Mouse (Mus musculus) adrenal gland, adult 2 months (tissue): ENCODE results near the gene Rgs21. TPM values are rescaled to one million over a fixed set of nuclear protein-coding genes. Genes with fewer than 3 reads are reported as not detected.

Source experiments
- DNase-seq: peaks from one replicate; pipeline ENCODE4 v3.0.0; 2021
- long read RNA-seq: library from polyadenylated mRNA; stranded (forward); transcript quantifications from one replicate; pipeline ENCODE4 v2.0.0, GENCODE M21; 2021
- polyA plus RNA-seq: library from polyadenylated mRNA; depleted of rRNA; stranded (reverse); fragments of >200 nt; gene quantifications from 2 replicates; pipeline ENCODE4 v1.2.3, GENCODE M21; 2012; rRNA removed
- total RNA-seq, 2 experiments: library from RNA; stranded (reverse); gene quantifications; 2 replicates each; pipeline ENCODE4 v1.2.3; 2021

Gene Rgs21
- total RNA-seq (not detected), polyA plus RNA-seq (not detected in 2 replicates)
- long read RNA-seq, result 0 reads

DNA sequence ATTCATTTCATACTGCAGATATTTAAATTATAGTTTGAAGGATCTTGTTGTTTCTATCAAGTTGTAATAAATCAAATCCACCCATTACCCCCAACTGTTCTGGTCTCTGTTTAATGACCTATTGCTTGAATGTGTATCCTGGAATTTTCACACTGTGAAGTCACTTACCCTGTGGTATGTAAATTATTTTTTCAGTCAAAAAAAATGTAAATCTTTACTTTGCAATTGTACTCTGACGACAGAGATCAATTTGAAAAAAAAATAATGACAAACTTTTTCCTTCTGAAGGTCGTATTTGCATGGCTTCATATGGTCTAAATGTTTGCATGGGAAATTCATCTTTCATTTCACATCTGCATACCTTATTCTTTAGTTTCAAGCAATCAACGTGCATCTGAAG lies at the start of gene Rgs21:
Rgs21 (minus strand) TSS at position 101 of the 400 bp plus-strand sequence.
- no peak for DNase-seq

DNA sequence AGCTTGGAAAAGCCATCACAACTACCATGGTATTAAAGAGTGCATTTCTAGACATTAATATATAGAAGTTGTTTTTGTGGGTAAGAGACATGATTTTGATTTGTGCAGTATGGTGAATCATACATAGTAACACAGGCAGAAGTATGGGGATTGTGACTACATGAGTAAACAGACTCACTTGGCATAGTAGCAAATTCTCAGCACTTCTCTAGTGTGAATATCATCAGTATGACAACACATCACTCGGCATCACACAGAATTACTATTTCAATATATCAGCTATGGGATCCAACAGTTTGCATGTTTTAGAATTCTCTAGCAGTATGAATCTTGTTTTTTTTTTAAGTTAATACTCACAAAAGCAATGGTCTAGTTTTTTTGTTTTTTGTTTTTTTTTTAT lies 36.6 kb upstream of the Rgs21 start:
- no peak for DNase-seq

DNA sequence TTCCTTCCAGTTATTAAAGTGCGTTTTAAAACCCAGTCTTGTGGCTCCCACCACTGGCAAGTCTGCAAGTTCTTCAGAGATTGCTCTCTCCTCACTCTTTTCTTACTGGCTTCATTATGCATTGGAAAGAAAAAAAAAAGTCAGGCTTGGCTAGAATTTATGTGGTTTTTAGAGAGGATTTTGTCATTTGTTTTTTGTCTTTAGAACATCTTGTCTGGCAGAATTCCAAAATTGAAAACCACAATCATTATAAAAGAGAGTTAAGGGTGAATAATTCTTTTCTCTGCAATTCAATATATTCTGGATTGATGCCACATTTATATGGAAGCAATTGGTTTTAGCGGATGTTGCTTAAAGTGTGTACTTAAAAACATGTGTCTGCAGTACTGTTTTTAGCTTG lies 35.5 kb upstream of the Rgs21 start:
- DNase-seq, result no peak

DNA sequence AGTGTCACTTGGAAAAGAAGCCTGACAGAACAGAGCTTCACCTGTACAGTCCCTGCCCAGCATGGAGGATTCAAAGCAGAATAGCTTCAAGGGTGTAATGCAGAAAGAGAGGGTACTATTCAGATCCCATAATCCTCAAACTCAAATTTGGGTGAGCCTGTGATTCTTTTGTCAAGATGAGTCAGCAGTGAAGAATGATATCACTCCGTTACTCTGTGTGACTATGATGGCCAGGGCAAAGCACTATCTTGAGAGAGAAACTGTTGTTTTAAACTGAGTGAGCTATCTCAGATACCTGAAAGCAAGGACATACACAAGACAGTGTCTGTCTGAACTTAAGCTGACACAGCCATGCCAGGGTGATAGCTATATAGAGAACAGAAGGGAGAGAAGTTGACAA lies 11.9 kb upstream of the Rgs21 start:
- no peak for DNase-seq

DNA sequence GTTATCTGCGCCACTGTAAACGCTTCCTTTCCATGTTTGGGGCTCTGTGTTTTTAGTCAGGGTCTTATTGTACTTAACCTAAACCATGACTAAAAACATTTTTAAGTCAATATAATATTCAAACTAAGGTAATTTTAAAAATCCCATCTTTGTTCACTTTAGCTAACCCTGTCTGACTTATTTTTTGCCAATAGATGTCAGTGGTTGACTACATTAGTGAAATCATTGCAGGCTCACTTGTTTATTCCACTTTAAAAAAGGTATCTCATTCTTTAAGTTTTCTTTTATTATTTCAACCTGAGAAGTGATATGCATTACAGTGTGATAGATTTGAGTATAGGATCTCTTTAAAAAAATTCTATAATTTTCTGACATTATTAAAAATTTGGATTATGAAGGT lies 5.5 kb upstream of the Rgs21 start:
- no peak for DNase-seq

DNA sequence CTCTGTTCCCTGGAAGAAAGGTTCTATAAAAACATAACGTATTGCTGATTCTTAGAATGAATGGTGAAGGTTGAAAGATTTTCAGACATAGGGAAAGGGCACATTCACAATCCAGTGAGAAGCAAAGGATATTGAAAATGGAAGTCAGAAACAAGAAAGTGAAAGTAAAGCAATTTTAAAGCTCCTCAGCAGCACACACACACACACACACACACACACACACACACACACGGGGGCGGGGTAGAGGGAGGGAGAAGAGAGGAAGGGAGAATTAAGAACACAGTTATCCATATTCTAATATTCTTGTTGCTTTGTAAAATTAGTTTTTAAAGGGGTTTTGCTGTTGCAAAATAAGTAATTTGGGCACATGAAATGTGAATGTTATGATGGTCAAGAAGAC lies 2.4 kb upstream of the Rgs21 start:
- DNase-seq, result no peak

DNA sequence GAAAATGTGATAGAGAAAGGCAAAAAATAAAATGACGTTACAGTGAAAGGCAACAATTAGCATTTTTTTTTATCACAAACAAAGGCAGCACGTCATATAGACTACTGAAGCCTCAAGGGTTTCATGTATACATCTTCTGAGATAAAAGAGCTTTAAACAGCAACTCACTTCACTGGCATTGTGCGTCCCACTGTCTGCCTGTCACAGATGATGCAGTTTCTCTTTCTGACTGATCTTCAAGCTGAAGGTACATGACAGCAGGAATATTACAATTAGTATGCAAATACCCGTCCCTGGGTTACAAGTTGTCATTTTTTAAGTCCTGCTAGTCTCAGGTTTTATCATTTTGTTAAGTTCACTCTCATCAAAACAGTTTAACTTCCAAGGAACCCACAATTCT lies 22.3 kb downstream of the Rgs21 start:
- no peak for DNase-seq

DNA sequence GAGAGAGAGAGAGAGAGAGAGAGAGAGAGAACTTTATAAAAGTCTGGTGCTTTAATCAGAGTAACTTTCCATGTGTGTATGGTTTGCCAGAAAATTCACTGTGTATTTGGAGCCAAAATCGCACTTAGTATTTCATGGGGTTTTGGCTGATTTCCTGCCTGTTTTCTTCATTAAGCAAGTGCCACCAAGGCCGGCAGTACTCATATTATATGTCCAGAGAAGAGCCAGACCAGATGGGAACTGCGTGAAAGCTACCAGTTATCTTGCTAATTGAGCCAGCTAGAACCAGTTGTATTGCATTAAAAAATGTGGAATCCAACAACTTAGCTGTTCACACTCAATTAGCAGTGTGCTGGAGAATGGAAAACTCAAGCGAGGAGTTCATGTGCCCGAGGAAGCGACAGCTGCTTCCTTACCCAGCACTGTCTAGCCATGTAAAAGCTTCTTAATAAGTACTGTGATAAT lies 22.9 kb downstream of the Rgs21 start:
- no peak for DNase-seq

DNA sequence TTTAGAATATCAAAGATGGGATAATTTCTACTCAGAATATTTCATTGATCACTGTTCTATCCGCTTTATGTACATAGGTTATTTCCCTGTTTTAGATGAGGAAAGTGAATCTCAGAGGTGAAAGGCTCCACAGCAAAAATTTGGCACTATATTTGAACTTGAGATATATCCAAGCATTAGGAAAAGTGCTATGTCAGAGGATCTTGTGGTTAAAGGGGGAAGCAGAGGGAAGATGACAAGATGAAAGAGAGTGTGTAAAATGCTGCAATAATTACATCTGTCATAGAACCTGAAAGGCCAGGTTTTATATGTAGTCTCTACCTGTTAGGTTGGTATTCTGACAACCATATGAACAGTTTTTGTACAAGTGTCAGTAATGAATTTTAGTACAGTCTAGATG lies 35.7 kb downstream of the Rgs21 start:
- no peak for DNase-seq

DNA sequence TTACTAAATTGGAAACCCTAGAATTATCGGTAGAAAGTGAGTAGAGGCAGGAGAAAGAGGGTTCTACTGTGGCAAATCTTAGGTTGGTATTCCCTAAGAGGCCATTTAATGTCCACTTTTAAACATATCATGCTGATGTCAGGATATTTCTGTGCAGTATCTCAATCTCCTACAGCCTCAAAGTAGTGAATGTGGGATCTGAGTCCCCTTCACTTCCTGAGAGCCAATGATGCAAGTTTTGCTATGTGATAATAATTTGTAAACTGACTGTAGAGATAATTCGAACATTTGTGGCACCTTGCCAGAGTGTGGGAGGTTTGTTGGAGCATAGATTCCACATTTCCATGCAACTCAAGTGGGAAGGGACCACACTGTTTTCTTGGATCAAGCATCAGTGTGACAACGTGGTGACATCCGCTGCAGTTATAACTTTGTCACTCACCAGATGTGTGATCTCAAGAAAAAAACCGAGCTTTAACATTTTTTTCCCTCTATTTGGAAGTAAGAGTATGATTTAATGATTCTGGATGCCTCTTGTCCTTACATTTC lies 49.5 kb downstream of the Rgs21 start:
- DNase-seq, result no peak

DNA sequence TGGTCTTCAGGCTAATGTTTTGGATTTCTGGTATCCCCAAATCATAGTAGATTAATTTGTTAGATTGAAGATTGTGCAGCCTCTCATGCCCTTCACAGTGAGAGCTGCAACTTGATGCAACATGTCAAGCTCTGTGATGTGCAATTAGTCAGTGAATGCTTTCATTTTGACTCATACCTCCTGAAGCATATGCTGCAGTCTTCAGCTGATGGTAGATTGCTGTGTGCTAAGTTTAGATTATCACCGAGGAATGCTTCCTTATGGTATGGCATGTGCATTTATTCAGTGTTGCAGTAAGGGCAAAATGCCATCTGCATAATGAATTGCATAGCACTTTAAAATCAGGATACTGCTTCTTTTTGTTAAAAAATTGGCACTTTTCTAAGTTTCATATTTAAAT lies 65.2 kb downstream of the Rgs21 start:
- DNase-seq, result no peak

DNA sequence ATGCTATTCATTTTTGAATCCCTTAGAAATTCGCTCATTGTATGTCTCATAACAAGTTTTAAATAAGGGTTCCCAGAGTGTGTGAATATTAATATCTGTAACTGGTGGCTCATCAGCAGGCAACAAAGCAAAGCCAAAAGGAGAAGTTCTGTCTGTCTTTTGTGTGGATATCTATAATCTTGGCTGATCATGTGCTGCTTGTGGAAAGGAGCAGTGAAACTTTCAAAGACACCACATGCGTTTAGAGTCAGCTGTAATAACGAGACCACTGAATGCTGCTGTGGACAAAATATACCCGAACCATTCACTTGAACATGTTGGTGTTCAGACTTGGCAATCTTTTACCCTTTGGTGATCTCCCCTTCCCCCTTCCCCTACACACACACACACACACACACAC lies 67.0 kb downstream of the Rgs21 start:
- DNase-seq, result no peak

DNA sequence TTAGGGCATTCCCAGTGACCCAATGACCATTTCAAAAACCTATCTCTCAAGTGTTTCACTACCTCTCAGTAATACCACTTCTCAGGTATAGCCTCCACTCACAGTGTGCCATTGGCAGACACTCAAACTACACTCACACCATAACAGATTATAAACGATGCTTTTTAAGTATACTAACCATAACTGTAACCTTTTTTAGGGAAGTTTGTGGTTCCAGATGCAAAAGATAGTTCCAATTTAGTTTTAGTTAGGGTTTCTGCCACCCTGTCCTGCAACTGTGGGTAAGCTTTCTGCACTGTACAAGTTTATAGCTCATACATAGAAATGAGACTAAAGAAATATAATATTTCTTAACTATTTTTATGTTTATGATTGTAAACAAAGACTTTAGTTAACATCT lies 67.7 kb downstream of the Rgs21 start:
- no peak for DNase-seq

DNA sequence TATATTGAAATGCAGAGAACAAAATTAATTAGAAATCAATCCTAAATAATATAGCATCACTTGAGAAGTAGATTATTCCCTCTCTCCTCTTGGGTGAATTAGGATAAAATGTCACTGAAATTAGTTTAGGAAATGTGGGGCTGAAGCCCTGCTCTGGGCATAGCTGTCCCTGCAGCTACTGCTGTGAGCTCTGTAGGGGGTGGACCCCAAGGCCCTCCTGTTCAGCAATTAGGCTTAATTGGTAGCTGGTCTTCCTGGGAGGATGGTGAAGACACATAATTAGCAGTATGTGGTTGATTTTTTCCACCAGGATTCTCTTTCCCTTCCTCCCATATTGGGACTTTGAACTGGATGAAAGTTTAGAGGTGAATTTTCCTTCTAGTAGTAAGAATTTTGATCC lies 68.7 kb downstream of the Rgs21 start:
- DNase-seq, result no peak

DNA sequence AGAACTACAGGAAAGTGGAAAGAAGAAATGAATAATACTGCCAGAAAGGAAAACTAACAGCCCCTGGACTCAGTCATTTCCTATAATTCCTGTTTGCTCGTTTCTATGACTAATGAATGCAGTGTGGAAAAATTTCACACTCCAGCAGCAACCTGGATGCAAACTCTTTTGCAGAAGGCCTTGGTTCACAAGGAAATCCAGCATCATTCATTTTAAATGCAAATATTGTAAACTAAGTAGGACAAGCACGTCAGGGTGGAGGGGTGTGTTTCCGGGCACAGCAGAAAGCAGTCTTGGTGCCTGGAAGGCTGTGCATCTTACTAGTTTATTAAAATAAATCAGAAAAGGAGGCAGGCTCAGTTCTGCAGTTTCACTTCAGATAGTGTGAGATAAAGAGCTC lies 69.4 kb downstream of the Rgs21 start:
- no peak for DNase-seq

DNA sequence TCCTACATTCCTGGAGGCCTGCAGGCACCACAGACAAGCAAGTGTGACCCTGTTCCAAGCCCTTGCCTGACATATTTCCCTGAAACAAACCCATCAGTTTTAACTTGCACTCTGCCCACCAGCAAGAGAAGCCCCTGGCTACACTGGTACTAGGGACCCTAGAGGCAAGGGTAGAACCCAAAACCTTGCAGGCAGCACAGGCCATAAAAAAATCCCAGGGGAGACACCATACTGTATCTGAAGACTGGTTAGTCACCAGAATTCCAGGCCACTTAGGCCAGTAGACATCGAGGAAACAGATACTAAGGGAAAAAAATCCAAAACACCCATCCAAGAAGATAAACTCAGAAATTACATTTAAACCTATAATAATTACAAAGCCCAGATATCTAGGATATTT lies 74.1 kb downstream of the Rgs21 start:
- no peak for DNase-seq

DNA sequence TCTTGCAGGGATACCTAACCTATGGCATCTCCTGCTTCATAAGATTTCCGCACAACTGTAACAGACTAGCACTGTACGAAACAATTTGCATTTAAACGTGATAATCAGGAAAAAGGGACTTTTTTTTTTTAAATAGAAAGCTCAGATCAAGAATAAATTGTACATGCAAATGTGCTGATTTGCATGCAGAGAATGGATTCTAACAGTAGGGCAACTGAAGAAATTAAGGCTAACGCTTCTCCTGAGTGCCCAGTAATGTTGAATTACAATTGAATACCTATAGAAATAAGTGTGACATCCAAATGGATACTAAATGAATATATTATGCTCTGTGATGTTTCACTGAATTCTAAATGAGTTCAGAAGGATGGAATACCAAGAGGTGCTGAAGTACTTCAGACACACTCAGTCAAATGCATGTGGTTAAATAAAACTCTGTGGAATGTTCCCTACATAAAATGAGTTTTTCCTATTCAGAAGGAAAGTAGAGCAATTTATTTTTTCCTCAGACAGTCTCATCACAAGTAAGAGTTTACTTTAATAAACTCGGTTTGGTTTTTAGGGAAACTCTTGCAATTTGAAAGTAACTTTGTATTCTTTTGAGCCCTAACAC lies 79.1 kb downstream of the Rgs21 start:
- DNase-seq, result no peak

Other genes starting within 250 kb of the Rgs21 start
- 1 to 10 TPM in 1 of 2 experiments, under 1 TPM in 1; 0.37 to 1.3 TPM for gene Rgs18, start 207.8 kb upstream of the Rgs21 start, total RNA-seq
- gene Rgs18, start 207.8 kb upstream of the Rgs21 start, polyA plus RNA-seq, result not detected in 2 replicates